Mouse (Mus musculus) erythroblast, embryonic 14.5 days (primary cell): ENCODE measurements around the gene Ccdc171.

ENCODE experiments used
- GATA1 ChIP-seq: IDR thresholded peaks from 2 replicates; pipeline ENCODE4 v1.6.1; 2012; ENCODE audit warnings: low read length, inconsistent platforms, mixed read lengths
- TAL1 ChIP-seq: IDR thresholded peaks from 3 replicates; pipeline ENCODE4 v1.6.1; 2012; ENCODE audit warnings: low read length, inconsistent platforms, mixed read lengths

DNA sequence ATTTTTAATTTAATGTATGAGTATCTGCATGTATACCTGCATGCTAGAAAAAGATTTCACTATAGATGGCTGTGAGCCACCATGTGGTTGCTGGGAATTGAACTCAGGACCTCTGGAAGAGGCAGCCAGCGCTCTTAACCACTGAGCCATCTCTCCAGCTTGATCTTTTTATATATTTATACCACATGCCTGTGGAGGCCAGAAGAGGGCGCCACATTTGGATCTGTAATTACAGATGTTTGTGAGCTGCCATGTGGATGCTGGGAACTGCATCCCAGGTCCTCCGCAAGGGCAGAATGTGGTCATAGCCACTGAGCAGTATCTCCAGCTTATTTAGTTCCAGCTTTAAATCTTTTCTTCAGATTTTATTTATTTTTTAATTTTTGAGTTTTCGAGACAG lies 5.0 kb upstream of the Ccdc171 start:
- TF ChIP-seq GATA1 (no peak), TAL1 (no peak)
